Mouse (Mus musculus) regulatory T cell (primary cell): ENCODE results near the gene Lgi2.

Source experiments
- in situ Hi-C: fragments of 300-600 bp; cut with MboI, MseI; formaldehyde crosslinking; loops from one replicate; pipeline ENCODE4 v1.15.1; 2025; ENCODE audit warnings: high pct_unique_total_duplicates

The Lgi2 gene

GRCm38 (mm10) chr5:52565813-52566531, at the start of gene Lgi2:
TSS of gene Lgi2 (minus strand) at chr5:52566462.
- in situ Hi-C loops, result no loop called here

- in situ Hi-C loops, result no loop called here
Observed at GRCm38 (mm10) chr5:52615421-52615820, 49.2 kb upstream of the Lgi2 start.

- in situ Hi-C loops, result no loop called here
Observed at GRCm38 (mm10) chr5:52614686-52615085, 48.4 kb upstream of the Lgi2 start.

- in situ Hi-C loops, result no loop called here
Observed at GRCm38 (mm10) chr5:52612776-52613175, 46.5 kb upstream of the Lgi2 start.

GRCm38 (mm10) chr5:52611315-52611895, 45.1 kb upstream of the Lgi2 start:
- in situ Hi-C loops, result no loop called here

- in situ Hi-C loops, result no loop called here
Observed at GRCm38 (mm10) chr5:52610306-52610705, 44.0 kb upstream of the Lgi2 start.

GRCm38 (mm10) chr5:52609672-52610071, 43.4 kb upstream of the Lgi2 start:
- in situ Hi-C loops, result no loop called here

- in situ Hi-C loops, result no loop called here
Observed at GRCm38 (mm10) chr5:52604582-52605041, 38.4 kb upstream of the Lgi2 start.

- in situ Hi-C loops, result no loop called here
Observed at GRCm38 (mm10) chr5:52590612-52591011, 24.4 kb upstream of the Lgi2 start.

GRCm38 (mm10) chr5:52588650-52589049, 22.4 kb upstream of the Lgi2 start:
- in situ Hi-C loops, result no loop called here

GRCm38 (mm10) chr5:52587291-52587733, 21.1 kb upstream of the Lgi2 start:
- in situ Hi-C loops, result no loop called here

- in situ Hi-C loops, result no loop called here
Observed at GRCm38 (mm10) chr5:52572572-52572971, 6.3 kb upstream of the Lgi2 start.

GRCm38 (mm10) chr5:52570746-52571145, 4.5 kb upstream of the Lgi2 start:
- in situ Hi-C loops, result no loop called here

- in situ Hi-C loops, result no loop called here
Observed at GRCm38 (mm10) chr5:52565214-52565812, 949 bp downstream of the Lgi2 start.

GRCm38 (mm10) chr5:52564351-52564750, 1.9 kb downstream of the Lgi2 start:
- in situ Hi-C loops, result no loop called here

GRCm38 (mm10) chr5:52560240-52560639, 6.0 kb downstream of the Lgi2 start:
- in situ Hi-C loops, result no loop called here

- in situ Hi-C loops, result no loop called here
Observed at GRCm38 (mm10) chr5:52555526-52555925, 10.7 kb downstream of the Lgi2 start.

- in situ Hi-C loops, result no loop called here
Observed at GRCm38 (mm10) chr5:52551318-52551632, 15.0 kb downstream of the Lgi2 start.

GRCm38 (mm10) chr5:52550613-52551317, 15.5 kb downstream of the Lgi2 start:
- in situ Hi-C loops, result no loop called here

- in situ Hi-C loops, result no loop called here
Observed at GRCm38 (mm10) chr5:52546950-52547349, 19.3 kb downstream of the Lgi2 start.

GRCm38 (mm10) chr5:52543770-52544169, 22.5 kb downstream of the Lgi2 start:
- in situ Hi-C loops, result no loop called here

- in situ Hi-C loops, result no loop called here
Observed at GRCm38 (mm10) chr5:52540186-52540585, 26.1 kb downstream of the Lgi2 start.
